Mouse (Mus musculus): ENCODE data around the gene Nipal1.

- TF ChIP-seq CTCF (IDR thresholded peaks at IDR 0.05; ENCODE audit: extremely low read depth, insufficient read depth, low read length) (no peak), POLR2A (IDR thresholded peaks at IDR 0.05; ENCODE audit: extremely low read depth, insufficient read depth, low read length) (no peak)
These were observed 58.5 kb downstream of the Nipal1 start for GRCm38 (mm10) chr5:72706095-72706494.
